Mouse (Mus musculus): ENCODE data around the gene Spi1. TPM values are rescaled to one million over a fixed set of nuclear protein-coding genes. Genes with fewer than 3 reads are reported as not detected.
A peak's percentile ranks its signal among the peaks of the same experiment; 100 is the strongest.

Gene Spi1
- polyA plus RNA-seq, 1 experiment from 2014 or later: 2.8 TPM

DNA sequence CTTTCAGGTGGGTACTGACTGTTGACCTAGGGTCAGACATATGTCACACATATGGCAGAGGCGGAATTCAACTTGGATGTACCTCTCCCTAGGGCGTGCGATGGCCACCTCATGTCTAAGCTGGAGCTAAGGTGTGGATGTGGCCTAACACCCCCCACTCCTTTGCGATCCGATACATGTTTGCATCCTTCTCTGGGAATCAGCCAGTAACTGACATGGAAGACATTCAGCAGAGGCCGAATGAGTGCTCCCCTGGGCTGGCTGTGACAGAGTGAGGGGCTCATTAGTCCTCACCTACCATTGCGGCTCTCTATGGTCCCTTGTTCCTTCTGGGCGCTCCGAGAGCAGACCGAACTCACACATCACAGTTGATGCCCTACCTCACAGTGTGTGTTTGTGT lies 11.1 kb upstream of the Spi1 start:
- Histone ChIP-seq H3K36me3 (ENCODE audit: control insufficient read depth, insufficient read depth, low read length) (no peaks in the 10 kb centered on the region), H3K4me1 (ENCODE audit: control insufficient read depth, insufficient read depth, low read length) (peaks cover 15% of the 10 kb centered on the region), H3K4me3 (ENCODE audit: low read depth, low read length) (peak overlapping the region; percentile 66), H3K4me2 (ENCODE audit: low read depth) (peak overlapping the region; percentile 85), H3K9ac (ENCODE audit: low read length) (peak overlapping the region; percentile 72), H3K27ac (ENCODE audit: low read depth, low read length) (peak overlapping the region; percentile 57; the same call in 1 of the 2 replicates), H3K9me3 (ENCODE audit: control insufficient read depth, low read length) (no peaks in the 10 kb centered on the region), H3K27me3 (ENCODE audit: control insufficient read depth, insufficient read depth, low read length) (no peaks in the 10 kb centered on the region)
- WGBS: 85% methylated on average over 10 of the region's 10 CpGs
- 0 out of 2 replicates have a peak, but pooled peaks have one; percentile 4 for ATAC-seq (ENCODE audit: insufficient read depth, low FRiP score, low TSS enrichment)
- no peak for DNase-seq (ENCODE audit: low spot score)

DNA sequence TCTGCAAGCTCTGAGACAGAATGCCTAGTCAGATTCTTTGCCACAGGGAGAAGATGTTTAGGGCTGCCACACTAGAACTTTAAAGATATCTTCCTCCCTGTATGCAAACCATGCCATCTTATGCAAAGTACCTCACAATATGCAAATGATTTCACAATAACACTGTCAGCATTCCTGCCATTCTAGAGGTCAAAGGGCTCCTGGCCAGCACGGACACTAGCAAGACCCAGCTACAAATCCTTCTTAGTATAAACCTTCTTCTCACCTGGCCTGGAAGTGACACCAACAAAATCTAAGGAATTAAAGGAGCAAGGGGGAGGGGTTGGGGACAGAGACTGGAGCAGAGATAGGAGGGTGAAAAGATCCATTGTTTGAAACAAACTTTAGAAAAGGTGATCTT lies 10.1 kb upstream of the Spi1 start:
- Histone ChIP-seq H3K27ac (ENCODE audit: low read depth, low read length) (no peak overlapping the region), H3K4me3 (ENCODE audit: low read depth, low read length) (no peak overlapping the region), H3K27me3 (ENCODE audit: control insufficient read depth, insufficient read depth, low read length) (no peaks in the 10 kb centered on the region), H3K9ac (ENCODE audit: low read length) (no peak overlapping the region), H3K9me3 (ENCODE audit: control insufficient read depth, low read length) (no peaks in the 10 kb centered on the region), H3K4me1 (ENCODE audit: control insufficient read depth, insufficient read depth, low read length) (peaks cover 15% of the 10 kb centered on the region), H3K4me2 (ENCODE audit: low read depth) (no peak overlapping the region), H3K36me3 (ENCODE audit: control insufficient read depth, insufficient read depth, low read length) (no peaks in the 10 kb centered on the region)
- WGBS: 51% methylated on average over 1 of the region's 1 CpGs
- ATAC-seq (ENCODE audit: insufficient read depth, low FRiP score, low TSS enrichment) (no peak), DNase-seq (ENCODE audit: low spot score) (no peak)

DNA sequence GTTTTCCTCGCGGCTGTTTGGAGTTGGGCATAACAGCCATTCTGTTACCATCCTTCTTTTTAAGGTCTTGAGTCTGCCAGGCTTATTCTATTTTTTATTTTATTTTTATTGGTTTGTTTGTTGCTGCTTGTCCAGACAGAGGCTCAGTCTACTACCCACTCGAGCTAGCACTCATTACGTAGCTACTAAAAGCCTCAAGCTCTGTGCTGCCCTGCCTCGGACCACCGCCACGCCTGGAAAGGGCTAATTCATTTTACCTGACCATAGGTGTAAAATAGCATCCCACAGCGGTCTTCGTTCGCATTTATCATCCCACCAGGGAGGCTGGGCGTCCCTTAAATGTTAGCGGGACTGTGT lies 4.3 kb upstream of the Spi1 start:
- Histone ChIP-seq H3K9ac (ENCODE audit: low read length) (peak overlapping the region; percentile 67; the same call in 1 of the 2 replicates), H3K4me2 (ENCODE audit: low read depth) (peak overlapping the region; percentile 79), H3K27ac (ENCODE audit: low read depth, low read length) (no peak overlapping the region), H3K4me3 (ENCODE audit: low read depth, low read length) (peak overlapping the region; percentile 43; the same call in 1 of the 2 replicates), H3K27me3 (ENCODE audit: control insufficient read depth, insufficient read depth, low read length) (no peaks in the 10 kb centered on the region), H3K36me3 (ENCODE audit: control insufficient read depth, insufficient read depth, low read length) (no peaks in the 10 kb centered on the region), H3K4me1 (ENCODE audit: control insufficient read depth, insufficient read depth, low read length) (no peaks in the 10 kb centered on the region), H3K9me3 (ENCODE audit: control insufficient read depth, low read length) (no peaks in the 10 kb centered on the region)
- ATAC-seq (ENCODE audit: insufficient read depth, low FRiP score, low TSS enrichment) (no peak), DNase-seq (ENCODE audit: low spot score) (no peak)
- WGBS: 20% methylated on average over 12 of the region's 12 CpGs

DNA sequence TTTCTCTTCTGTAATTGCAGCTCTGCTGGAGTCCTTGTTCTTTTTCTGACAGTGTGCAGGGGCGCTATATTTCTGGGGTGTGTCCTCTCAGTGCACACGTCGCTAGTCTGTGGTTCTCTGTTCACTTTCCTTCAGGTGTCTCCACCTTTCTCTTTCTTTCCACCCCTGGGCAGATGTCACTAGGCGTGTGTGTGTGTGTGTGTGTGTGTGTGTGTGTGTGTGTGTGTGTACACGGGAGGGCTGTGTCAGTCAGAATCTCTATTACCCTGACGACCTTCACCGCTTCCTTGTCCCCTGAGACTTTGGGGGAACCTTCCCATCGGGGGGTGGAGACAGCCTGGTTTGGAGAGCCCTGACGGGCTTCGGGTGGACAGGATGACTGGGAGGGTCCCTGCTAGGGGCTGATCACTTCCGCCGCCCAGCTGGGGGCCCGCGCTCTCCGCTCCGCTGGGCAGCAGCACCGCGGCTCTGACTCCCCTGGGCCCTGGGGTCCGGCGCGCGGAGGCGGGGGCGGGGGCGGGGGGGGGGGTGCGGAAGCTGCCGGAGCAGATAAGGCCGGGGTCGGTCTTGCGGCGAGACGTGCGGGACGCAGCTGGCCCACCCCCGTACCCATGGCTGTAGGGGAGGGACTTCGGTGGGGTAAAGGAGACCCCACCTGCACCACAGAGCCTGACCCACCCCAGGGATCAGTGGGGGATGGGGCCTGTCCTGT lies 3.7 kb upstream of the Spi1 start:
- Histone ChIP-seq H3K27ac (ENCODE audit: low read depth, low read length) (peak overlapping the region; percentile 49; the same call in 1 of the 2 replicates), H3K27me3 (ENCODE audit: control insufficient read depth, insufficient read depth, low read length) (no peaks in the 10 kb centered on the region), H3K9ac (ENCODE audit: low read length) (peak overlapping the region; percentile 67), H3K9me3 (ENCODE audit: control insufficient read depth, low read length) (no peaks in the 10 kb centered on the region), H3K4me3 (ENCODE audit: low read depth, low read length) (peak overlapping the region; percentile 43), H3K36me3 (ENCODE audit: control insufficient read depth, insufficient read depth, low read length) (no peaks in the 10 kb centered on the region), H3K4me2 (ENCODE audit: low read depth) (peak overlapping the region; percentile 79), H3K4me1 (ENCODE audit: control insufficient read depth, insufficient read depth, low read length) (no peaks in the 10 kb centered on the region)
- DNase-seq (ENCODE audit: low spot score) (peak; percentile 50), ATAC-seq (ENCODE audit: insufficient read depth, low FRiP score, low TSS enrichment) (peak; percentile 79)
- WGBS: 1% methylated on average over 35 of the region's 36 CpGs

DNA sequence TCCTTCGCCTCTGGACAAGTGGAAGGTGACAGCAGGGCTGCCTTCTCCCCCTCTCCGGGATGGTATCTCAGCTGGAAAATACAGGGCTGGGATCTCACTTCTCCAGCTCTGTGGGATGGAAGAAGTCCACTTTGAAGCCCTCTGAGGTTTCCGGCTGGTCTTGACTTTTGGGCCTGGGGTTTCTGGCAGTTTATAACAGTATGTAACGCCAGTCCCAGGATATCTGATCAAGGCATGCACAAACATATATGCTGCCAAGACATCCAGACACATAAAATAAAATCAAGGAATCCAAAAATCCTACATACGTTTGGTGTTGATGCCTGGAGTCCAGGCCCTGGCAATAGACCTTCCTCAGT lies 3.2 kb upstream of the Spi1 start:
- peak overlapping the region; percentile 67 for H3K9ac ChIP-seq (ENCODE audit: low read length)
- no peak for ATAC-seq (ENCODE audit: insufficient read depth, low FRiP score, low TSS enrichment)

DNA sequence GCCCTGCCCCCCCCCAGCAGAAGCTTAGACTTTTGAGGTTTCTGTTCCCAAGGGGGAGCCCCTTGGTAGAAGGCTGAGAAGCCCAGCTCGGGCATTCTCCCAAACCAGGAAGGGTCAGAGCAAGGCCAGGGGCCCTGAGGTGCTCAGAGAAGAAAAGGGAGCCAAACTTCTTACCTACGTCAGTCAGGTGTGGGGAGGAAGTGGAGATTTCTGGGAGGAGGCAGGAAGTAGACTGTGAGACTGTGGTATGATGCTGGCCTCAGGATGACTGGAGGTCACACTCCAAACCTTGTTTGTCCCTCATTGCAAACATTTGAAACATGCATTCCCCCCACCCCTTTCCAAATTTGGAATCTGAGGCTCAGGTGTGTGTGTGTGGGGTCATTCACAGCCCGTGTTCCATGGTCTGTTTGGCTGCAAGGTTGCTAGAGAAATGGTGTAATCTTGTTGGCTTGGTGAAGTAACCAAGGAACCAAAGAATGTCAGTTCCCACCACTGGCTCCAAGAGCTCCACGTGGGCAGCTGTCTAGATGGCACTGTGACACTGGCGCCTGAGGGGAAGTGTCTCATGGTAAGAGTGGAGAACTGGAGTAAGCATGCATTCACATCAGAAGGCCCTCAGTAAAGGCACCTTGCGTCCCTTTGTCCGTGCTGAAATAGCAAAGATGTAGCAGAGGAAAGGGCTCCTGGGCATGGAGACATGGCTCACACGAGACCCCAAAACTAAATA lies 1.2 kb upstream of the Spi1 start:
- ATAC-seq (ENCODE audit: insufficient read depth, low FRiP score, low TSS enrichment): no peak
- H3K9me3 ChIP-seq (ENCODE audit: control insufficient read depth, low read length): no peaks in the 10 kb centered on the region
- H3K4me3 ChIP-seq (ENCODE audit: low read depth, low read length): no peak overlapping the region
- DNase-seq (ENCODE audit: low spot score): no peak
- no peak overlapping the region for H3K27ac ChIP-seq (ENCODE audit: low read depth, low read length)
- 85% methylated on average over 8 of the region's 8 CpGs for WGBS
- no peaks in the 10 kb centered on the region for H3K4me1 ChIP-seq (ENCODE audit: control insufficient read depth, insufficient read depth, low read length)
- H3K36me3 ChIP-seq (ENCODE audit: control insufficient read depth, insufficient read depth, low read length): no peaks in the 10 kb centered on the region
- no peak overlapping the region for H3K9ac ChIP-seq (ENCODE audit: low read length)
- no peaks in the 10 kb centered on the region for H3K27me3 ChIP-seq (ENCODE audit: control insufficient read depth, insufficient read depth, low read length)
- H3K4me2 ChIP-seq (ENCODE audit: low read depth): no peak overlapping the region

More for the DNA sequence above, 3.2 kb upstream of the Spi1 start:
- DNase-seq (ENCODE audit: low spot score): no peak
- Histone ChIP-seq H3K4me3 (ENCODE audit: low read depth, low read length) (peak overlapping the region; percentile 43), H3K4me1 (ENCODE audit: control insufficient read depth, insufficient read depth, low read length) (no peaks in the 10 kb centered on the region), H3K27ac (ENCODE audit: low read depth, low read length) (peak overlapping the region; percentile 49; the same call in 1 of the 2 replicates), H3K4me2 (ENCODE audit: low read depth) (peak overlapping the region; percentile 79), H3K36me3 (ENCODE audit: control insufficient read depth, insufficient read depth, low read length) (no peaks in the 10 kb centered on the region), H3K27me3 (ENCODE audit: control insufficient read depth, insufficient read depth, low read length) (no peaks in the 10 kb centered on the region), H3K9me3 (ENCODE audit: control insufficient read depth, low read length) (no peaks in the 10 kb centered on the region)
- WGBS: 36% methylated on average over 5 of the region's 5 CpGs

DNA sequence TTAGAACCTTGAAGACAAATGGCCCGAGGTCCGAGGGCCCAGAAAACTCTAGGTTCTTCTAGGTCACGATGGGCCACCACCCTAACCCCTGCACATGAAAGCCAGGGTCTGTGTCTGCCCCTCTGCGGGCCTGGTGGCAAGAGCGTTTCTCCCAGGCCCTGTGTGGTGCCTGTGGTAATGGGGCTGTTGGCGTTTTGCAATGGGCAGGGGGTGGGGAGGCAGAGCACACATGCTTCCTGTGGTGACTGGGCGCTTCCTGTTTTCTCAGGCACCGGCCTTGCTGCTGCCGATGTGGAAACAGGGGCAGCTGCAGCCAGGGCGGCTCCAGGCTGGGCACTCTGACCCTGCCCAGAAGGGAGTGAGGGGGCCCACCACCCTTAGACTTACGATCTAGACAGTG lies 654 bp downstream of the Spi1 start:
- no peaks in the 10 kb centered on the region for H3K4me1 ChIP-seq (ENCODE audit: control insufficient read depth, insufficient read depth, low read length)
- ATAC-seq (ENCODE audit: insufficient read depth, low FRiP score, low TSS enrichment) (no peak), DNase-seq (ENCODE audit: low spot score) (no peak)
- WGBS: 58% methylated on average over 11 of the region's 11 CpGs
- H3K4me2 ChIP-seq (ENCODE audit: low read depth): no peak overlapping the region
- no peaks in the 10 kb centered on the region for H3K27me3 ChIP-seq (ENCODE audit: control insufficient read depth, insufficient read depth, low read length)
- H3K9ac ChIP-seq (ENCODE audit: low read length): no peak overlapping the region
- H3K4me3 ChIP-seq (ENCODE audit: low read depth, low read length): no peak overlapping the region
- H3K9me3 ChIP-seq (ENCODE audit: control insufficient read depth, low read length): no peaks in the 10 kb centered on the region
- no peak overlapping the region for H3K27ac ChIP-seq (ENCODE audit: low read depth, low read length)
- H3K36me3 ChIP-seq (ENCODE audit: control insufficient read depth, insufficient read depth, low read length): no peaks in the 10 kb centered on the region

DNA sequence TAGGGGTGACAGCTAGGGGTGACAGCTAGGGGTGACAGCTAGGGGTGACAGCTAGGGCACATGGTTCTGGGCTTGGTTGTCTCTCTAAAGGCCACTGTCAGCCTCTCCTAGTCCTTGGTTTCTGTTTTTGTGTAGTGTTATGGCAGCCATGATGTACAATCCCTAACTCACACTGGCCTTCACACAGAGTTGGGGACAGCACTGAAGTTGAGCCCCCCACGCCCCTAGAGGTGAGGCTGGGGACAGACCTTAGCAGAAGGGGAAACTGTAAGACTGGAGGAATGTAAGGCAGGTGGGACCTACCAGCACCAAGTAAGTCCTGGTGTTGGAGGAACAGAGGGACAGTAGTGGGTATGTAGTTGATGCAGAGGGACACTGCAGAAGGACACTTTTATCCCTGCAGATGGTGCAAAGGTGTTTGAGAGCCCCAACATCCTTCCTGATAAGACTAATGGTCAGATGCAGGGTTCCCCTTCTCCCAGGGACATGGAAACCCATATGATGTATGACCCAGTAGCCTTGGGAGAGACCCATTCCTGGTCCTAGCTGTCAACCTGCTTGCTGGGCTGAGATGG lies 1.3 kb downstream of the Spi1 start:
- WGBS: 53% methylated on average over 1 of the region's 1 CpGs
- Histone ChIP-seq H3K4me2 (ENCODE audit: low read depth) (no peak overlapping the region), H3K9ac (ENCODE audit: low read length) (no peak overlapping the region), H3K4me1 (ENCODE audit: control insufficient read depth, insufficient read depth, low read length) (no peaks in the 10 kb centered on the region), H3K9me3 (ENCODE audit: control insufficient read depth, low read length) (no peaks in the 10 kb centered on the region), H3K27ac (ENCODE audit: low read depth, low read length) (no peak overlapping the region), H3K27me3 (ENCODE audit: control insufficient read depth, insufficient read depth, low read length) (no peaks in the 10 kb centered on the region), H3K4me3 (ENCODE audit: low read depth, low read length) (no peak overlapping the region), H3K36me3 (ENCODE audit: control insufficient read depth, insufficient read depth, low read length) (no peaks in the 10 kb centered on the region)
- no peak for ATAC-seq (ENCODE audit: insufficient read depth, low FRiP score, low TSS enrichment)
- DNase-seq (ENCODE audit: low spot score): no peak
